Mouse (Mus musculus): Measurements from ENCODE around the gene Myrfl.
A peak's percentile ranks its signal among the peaks of the same experiment; 100 is the strongest.

Gene Myrfl

GRCm38 (mm10) chr10:116815311-116816060 is 81.2 kb downstream of the Myrfl start:
- DNase-seq = peak; percentile 17

GRCm38 (mm10) chr10:116813150-116813549 is 83.6 kb downstream of the Myrfl start:
- no peak for DNase-seq

DNA sequence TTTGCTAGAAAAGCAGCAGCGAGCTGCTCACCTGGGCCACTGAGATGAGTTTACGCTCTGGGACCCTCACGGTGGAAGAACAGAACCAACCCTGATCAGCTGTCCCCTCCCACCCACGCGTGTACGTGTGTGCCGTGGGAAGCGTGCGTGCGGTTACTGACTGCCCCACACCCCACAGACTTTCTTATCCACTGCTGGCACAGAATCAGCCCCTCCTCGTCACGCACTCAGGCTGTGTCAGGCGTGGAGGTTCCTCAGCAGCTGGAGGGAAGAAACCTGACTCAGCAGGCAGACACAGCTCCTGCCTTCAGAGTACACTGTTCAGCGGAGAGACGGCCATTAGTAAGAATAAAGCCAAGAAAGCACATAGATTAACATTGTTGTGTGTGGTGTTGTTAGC is 86.0 kb downstream of the Myrfl start:
- peak; percentile 71 for DNase-seq

- peak; percentile 73 for DNase-seq
Observed at GRCm38 (mm10) chr10:116809383-116809782, 87.3 kb downstream of the Myrfl start.

- peak; percentile 49 for DNase-seq
Observed at GRCm38 (mm10) chr10:116808556-116809353, 88.0 kb downstream of the Myrfl start.

DNA sequence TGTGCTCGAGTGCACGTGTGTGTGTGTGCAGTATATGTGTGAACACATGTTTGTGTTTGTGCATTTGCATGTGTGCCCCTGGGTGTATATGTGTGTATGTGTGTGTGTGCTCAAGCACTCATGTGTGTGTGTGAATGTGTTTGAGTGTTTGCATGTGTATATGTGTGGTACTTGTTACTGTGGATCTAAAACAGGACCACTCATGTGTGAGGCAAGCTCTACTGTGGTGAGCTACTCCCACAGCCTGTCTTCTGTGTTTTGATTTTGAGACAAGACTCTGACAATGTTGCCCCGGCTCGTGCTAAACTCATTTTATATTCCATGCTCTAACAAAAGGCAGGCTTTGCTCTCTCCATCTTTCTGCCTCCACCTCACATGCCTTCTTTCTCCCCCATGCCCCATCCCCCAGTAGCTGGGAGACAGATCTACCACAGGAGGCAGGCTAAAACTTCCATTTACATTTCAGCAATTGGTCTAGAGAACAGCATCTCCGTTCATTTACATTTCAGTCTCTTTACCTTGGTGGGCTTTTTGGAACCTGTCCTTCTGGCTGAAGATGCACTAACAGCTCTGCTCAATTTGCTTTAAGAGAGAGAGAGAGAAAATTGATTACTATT is 94.4 kb downstream of the Myrfl start:
- DNase-seq = peak; percentile 75

DNA sequence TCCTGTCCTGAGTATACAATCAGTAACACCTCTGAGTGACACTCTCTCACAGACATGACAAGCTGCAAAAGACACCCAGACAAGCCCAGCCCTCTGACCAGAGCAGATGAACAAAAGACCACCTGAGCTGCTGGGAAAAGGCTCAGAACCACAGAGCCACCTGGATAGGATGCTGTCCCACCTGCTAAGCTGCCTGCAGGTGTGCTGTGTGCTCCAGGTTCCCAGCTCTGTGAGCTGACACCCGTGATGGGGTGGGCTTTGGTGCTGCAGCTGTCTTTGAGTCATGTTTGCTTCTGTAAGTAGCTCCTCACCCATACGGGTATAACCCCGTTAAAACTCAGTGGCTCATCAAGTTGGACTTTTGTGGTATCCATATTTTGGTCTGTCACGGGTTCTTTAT is 95.4 kb downstream of the Myrfl start:
- peak; percentile 31 for DNase-seq

GRCm38 (mm10) chr10:116796066-116796465 is 100.7 kb downstream of the Myrfl start:
- peak; percentile 76 for DNase-seq

DNA sequence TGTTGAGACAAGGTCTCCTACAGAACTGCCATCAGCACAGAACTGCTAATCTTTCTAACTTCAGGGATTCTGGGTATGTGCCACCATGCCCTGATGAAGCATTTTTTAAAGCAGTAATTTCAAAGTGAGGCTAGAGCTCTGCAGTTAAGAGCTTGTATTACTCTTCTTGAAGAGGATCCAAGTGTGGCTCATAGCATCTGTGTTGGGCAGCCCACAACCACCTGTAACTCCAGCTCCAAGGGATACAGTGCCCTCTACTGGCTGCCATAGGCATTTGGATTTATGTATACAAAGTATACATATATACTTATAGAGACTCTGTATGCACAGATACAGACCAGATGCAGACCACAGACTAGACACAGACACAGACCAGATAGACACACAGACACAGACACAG is 107.6 kb downstream of the Myrfl start:
- DNase-seq = peak; percentile 52

DNA sequence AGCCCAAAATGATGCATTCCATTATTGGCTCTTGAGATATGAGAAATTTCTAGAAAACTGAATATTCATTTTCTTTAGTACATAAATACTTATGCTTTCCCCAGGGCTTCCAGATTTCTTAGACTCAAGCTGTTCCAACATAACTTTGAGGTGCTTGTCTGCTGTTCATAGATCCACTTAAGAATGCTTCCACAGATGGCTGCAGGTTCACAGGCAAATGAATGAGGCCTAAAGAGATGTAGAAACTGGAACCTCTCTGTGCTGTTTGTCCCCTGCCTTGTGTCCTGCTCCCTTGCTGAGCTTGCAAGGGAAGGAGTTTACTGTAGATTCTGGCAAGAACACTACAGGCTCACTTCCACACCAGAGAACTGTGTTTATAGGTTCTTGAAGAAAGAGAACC is 108.3 kb downstream of the Myrfl start:
- peak; percentile 23 for DNase-seq

GRCm38 (mm10) chr10:116784098-116784497 is 112.6 kb downstream of the Myrfl start:
- peak; percentile 85 for DNase-seq

DNA sequence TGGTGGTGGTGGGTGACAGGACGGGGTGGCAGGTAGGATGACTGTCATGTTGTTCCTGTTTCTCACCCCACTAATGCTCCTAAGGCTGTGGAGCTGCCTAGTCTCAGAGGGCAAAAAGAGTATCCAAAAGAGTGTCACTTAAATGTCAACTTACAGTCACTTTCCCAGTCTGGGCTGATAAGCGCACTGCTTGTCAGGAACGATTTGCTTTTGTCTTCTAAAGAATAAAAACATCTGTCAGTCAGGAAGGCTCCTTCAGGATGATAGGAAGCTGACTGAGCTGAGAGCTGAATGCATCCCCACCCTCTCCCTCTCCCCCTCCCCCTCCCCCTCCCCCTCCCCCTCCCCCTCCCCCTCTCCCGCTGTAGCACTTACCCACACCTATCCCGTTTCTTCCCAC is 113.7 kb downstream of the Myrfl start:
- peak; percentile 67 for DNase-seq

GRCm38 (mm10) chr10:116777947-116778346 is 118.8 kb downstream of the Myrfl start:
- DNase-seq = no peak

DNA sequence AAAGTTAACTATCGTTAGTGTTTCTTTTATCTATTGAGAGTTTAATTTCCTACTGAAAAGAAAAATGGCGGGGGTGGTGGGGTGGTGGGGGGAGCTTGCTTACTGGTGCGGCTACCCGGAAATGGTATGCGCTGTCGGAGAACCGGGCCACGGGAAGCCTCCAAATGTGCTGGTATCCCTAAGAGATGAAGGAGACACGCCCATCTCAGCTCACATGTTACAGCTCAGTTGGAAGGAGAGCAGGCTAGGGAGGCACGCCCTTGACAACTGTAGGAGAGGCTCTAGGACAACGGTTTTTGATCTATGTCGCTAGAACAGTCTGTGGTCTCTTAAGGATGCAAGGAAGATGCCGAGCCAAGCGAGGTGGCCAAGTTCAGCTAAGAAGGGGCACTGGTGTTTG is 119.9 kb downstream of the Myrfl start:
- no peak for DNase-seq

DNA sequence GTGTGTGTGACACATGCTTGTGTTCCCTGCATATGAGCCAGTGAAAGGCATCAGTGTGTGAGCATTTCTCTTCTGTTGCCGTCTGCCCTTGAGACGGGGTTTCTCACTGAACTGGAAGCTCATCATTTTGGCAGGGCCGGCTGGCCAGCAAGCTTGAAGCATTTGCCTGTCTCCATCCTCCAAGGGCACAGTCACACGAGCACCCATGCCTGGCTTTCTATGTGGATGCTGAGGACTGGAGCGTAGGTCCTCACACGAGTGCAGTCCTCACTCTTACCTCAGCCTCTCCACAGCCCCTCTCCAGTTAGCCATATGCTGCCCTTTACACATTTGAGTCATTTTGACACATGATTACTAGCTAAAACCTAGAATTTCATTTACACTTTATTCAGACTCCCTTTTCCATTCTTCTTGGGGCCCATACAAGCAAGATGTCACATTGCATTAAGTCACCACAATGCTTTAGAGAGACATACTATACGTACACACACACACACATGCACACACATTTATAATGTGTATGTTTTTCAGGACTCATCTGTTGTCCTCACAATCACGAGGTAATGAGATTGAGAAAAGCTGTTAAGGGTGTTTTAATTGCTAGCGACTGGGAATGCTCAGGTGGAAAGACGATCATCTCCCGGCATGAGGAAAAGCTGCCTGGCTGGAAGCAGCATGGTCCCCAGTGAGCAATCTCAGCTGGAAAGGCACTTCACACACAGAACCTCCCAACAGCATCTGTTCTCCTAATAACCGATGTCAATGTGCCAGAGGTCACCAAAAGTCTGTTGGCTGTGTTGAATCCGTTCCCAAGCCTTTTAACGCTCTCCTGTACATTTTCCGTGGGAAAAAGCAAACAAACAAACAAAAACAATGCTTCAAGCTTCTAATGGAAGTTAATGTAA is 122.6 kb downstream of the Myrfl start:
- DNase-seq = peak; percentile 97

DNA sequence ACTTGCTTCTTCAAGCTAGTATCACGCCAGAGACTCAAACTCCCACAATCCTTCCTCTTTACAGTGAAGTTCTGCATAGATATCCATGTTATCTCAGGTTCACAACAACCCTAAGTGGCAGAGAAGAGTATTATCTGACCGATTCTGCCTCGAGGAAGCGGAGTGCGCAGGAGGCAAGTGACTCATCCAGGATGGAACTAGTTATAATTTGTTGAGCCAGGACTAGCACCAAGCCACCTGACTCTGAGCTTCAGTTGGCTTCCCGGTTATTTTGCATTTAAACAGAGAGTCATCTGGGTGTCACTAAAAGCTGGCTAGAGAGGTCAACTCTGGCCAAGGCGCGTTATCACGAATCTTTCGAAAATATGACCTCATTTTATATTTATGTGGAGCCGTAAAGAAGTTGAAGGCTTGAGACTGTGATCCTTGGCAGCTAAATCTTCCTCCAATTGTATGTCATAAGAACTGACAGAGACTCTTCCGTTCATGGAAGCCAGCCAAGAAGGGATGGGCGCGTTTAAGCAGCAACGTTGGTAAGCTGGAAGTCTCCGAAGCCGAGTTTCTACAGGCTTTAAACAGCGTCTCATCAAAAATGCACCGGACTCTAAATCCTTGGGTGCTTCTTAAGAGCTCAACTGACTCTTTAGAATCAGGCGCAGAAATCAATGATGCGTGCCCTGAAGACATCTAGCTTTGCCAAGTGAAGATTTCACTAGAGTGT is 125.3 kb downstream of the Myrfl start:
- DNase-seq = peak; percentile 97

DNA sequence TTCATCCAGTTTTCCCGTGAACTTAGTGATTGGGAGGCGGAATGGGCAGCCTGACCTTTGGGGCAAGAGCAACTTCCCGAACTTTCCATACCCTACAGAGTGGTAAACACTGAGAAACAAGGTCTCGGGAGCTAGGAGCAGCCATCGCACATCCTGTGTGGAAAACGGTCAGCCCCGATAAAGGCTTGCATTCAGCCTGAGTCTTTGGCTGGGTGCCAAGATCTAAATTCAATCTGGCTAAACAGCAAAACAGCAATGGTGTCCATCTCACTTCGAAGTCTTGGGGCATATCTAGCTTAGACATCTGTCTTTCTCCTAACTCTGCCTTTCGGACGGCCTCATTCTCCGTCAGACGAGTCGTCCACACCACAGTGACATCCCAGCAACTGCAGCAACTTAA is 128.1 kb downstream of the Myrfl start:
- DNase-seq = peak; percentile 92

DNA sequence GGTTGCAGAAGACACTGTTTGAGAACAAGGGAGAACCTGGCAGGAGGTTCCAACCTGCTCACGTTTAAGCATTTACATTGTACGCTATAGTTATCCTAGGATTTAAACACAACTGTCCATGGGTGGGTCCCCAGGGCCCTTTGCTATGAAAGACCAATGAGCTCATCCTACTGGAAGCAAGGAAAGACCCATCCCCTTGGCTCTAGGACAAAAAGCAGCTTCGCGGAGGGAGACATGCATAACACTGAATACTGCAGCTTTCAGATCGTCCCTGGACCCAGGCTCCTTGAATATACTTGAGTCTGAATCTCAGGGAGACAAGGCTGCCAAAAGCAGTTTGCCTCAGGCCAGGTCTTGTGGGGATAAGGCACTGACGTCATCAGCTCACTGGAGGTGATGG is 130.2 kb downstream of the Myrfl start:
- DNase-seq = no peak

GRCm38 (mm10) chr10:116761476-116762068 is 135.1 kb downstream of the Myrfl start:
- no peak for DNase-seq

GRCm38 (mm10) chr10:116760561-116760960 is 136.2 kb downstream of the Myrfl start:
- DNase-seq = no peak

GRCm38 (mm10) chr10:116759816-116760215 is 136.9 kb downstream of the Myrfl start:
- DNase-seq = no peak
